Mouse (Mus musculus) layer of hippocampus, adult 2 months (tissue): ENCODE measurements at regions not wholly inside any gene's neighbourhood (a gene's known extent, or its start where the extent isn't known, plus 50 kb on each side); places are given as distances from the start of the nearest gene placed in this dataset.

ENCODE experiments used
- DNase-seq, 2 experiments: peaks; one replicate each; pipeline ENCODE4 v3.0.0; 2022; ENCODE audit warnings: low spot score in 2 of 2
- H3K27ac ChIP-seq: fragments of 200-600 bp; 2 replicates; pipeline ENCODE4 v1.8.1; 2022
- H3K4me3 ChIP-seq: fragments of 200-600 bp; 2 replicates; pipeline ENCODE4 v1.8.1; 2022; ENCODE audit warnings: mild to moderate bottlenecking
- CTCF ChIP-seq: fragments of 200-600 bp; conservative IDR thresholded peaks from 2 replicates; pipeline ENCODE4 v1.8.1; 2022; ENCODE audit warnings: antibody characterized with exemption, mild to moderate bottlenecking, moderate library complexity

DNA sequence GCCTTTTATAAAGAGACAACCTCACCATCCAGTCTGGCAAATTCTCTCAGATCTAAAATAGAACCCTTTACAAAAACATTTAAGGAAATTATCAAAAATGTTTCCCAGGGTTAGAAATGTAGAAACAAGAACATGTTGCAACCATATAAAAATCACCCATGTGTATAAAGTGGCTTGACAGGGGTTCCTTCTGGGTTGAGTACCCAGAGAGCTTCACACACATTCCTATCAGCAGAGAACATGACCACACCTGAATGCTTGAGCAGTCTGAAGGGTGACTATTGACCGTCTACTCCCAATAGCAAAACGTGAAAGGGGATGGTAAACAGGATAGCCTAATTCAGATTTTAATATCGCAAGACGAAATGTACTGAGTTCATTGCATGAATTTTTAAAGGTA is 57.8 kb upstream of the Zfand5 start:
- DNase-seq = no peak
- H3K27ac ChIP-seq = no peak overlapping the region
- no peak overlapping the region for H3K4me3 ChIP-seq
- no peak for TF ChIP-seq CTCF

DNA sequence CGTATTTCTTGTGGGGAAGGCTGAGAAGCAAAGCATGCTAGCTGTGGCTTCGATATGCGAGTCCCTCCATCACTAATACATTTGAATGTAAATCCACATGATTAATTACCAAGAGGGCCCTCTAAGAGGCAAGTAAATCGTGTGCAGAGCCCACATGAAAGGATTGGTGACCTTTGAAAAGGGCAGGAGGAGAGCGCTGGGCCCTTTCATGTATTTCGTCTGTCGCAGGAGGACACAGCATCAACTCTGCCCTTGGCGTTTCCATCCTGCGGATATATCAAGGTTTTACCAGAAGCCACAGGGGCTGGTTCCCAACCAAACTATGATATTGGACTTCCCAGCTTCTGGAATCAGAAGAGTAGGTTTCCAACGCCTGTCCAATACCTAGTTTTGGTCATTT is 78.6 kb upstream of the Zfand5 start:
- Histone ChIP-seq H3K27ac (no peak overlapping the region), H3K4me3 (no peak overlapping the region)
- no peak for TF ChIP-seq CTCF
- DNase-seq = no peak

- no peak for DNase-seq
- H3K4me3 ChIP-seq = no peak overlapping the region
- H3K27ac ChIP-seq = no peak overlapping the region
- TF ChIP-seq CTCF = no peak
These were observed 79.5 kb upstream of the Zfand5 start for GRCm38 (mm10) chr19:21192576-21192975.

DNA sequence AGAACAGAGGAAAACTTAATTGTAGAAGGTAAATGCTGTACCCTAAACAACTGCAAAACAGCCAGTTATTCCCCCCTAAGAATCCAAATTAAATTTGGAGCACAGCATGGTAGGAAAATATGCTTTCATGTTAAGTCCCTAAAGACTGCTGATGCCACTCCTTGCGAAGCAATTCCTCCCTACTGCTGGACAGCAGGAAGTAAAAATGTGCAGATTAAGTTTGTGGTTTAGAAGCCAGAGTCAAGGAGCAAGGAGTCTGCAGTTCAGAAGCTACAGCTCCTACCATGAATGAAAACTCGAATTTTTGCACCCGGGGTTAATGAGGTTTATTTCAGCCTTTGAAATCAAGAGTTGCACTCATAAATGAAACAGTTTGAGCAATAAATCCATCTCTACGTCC is 82.9 kb upstream of the Zfand5 start:
- DNase-seq = no peak
- Histone ChIP-seq H3K27ac (no peak overlapping the region), H3K4me3 (no peak overlapping the region)
- no peak for TF ChIP-seq CTCF

DNA sequence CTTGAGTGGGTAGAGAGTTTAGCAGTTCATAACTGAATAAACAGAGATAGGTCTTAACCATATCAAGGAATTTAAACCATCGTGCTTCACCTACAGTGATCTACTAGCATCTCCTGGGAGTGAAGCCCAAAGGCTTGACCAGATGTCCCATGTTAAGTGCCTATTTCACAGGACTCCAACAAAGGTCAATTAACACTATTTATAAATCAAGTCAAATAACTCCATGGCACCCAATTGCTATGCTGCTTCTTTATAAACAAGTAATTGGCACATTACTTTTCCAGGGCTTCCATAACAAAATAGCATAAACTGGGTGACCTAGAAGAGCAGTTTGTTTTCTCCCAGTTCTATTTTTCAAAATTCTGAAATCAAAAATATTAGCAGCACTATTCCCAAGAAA is 85.4 kb upstream of the Zfand5 start:
- Histone ChIP-seq H3K4me3 (no peak overlapping the region), H3K27ac (no peak overlapping the region)
- TF ChIP-seq CTCF = no peak
- DNase-seq = no peak

DNA sequence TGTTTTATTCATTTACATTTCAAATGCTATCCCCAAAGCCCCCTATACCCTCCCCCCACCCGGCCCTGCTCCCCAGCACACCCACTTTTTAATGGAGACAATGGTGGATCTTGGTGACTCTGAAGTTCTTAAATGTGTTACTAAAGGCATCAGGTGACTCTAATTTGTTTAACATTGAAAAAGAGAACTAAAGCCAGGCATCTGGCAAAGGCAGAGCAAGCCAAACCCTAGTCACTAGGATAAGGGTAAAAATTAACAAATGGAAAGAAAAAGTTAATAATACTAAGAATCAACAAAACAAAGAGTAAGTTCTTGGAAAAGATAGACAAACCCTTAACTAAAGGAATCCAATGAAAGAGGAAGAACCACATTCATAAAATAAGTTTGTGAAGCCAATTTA is 86.1 kb upstream of the Zfand5 start:
- Histone ChIP-seq H3K27ac (no peak overlapping the region), H3K4me3 (no peak overlapping the region)
- TF ChIP-seq CTCF = no peak
- DNase-seq = no peak

DNA sequence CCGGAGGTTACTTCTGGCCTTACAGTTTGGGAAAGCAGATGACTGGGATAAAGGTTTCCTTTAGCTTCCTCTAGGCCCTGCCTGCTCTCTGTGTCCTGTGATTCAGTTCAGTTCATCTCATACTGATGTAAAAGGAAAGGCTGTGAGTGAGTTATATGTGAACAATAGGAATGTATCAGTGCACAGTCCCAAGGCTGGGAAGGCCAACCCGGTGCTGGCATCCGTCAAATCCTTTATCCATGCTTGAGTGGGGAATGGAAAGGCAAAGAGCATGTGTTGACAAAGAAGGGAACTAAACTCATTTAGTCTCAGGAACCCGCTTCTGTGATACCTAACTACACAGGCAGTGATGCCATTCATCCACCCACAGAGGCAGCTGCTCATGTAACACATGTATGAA is 89.0 kb upstream of the Zfand5 start:
- no peak for TF ChIP-seq CTCF
- no peak overlapping the region for H3K4me3 ChIP-seq
- no peak for DNase-seq
- H3K27ac ChIP-seq = no peak overlapping the region

- no peak for TF ChIP-seq CTCF
- DNase-seq = no peak
- Histone ChIP-seq H3K4me3 (no peak overlapping the region), H3K27ac (no peak overlapping the region)
These were observed 92.2 kb upstream of the Zfand5 start for GRCm38 (mm10) chr19:21179886-21180285.

DNA sequence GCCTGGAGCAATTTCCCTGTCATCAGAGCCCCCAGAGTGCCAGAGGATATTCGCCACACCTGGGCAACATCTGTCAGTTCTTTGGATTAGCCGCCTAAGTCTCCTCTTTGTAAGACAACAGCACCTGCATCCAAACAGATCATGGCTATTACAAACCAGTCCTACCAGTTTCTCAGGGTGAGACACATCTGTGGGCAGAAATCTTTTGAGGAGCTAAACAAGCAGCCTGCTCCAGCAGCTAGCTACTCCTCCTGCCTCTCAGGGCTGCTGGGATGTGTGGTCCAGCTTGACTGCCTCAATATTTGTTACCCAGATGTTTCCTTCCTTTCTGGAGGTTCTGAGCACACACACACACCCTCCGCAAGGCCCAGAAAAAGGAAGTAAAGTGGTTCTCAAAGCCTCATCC is 96.6 kb upstream of the Zfand5 start:
- Histone ChIP-seq H3K27ac (no peak overlapping the region), H3K4me3 (no peak overlapping the region)
- DNase-seq = no peak
- TF ChIP-seq CTCF = no peak

DNA sequence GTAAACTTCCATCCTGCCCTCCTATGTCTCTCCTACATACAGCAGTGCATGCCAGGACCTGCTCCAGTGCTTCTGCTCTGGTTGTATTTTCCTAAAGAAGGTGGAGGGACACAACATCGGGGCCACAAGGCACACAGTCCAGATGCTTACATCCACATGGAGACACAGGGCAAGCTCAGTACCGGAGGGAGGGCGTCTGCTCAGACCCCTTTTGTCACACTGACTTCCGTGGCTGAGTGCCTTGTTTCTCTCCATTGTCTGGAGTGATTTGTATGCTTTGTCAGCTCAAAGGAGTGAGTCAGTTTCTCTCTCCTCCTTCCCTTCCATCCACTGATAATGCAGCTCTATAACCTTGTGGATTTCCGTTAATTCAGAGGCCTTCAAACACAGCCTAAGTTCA is 97.4 kb upstream of the Zfand5 start:
- Histone ChIP-seq H3K4me3 (no peak overlapping the region), H3K27ac (no peak overlapping the region)
- no peak for TF ChIP-seq CTCF
- DNase-seq = no peak

DNA sequence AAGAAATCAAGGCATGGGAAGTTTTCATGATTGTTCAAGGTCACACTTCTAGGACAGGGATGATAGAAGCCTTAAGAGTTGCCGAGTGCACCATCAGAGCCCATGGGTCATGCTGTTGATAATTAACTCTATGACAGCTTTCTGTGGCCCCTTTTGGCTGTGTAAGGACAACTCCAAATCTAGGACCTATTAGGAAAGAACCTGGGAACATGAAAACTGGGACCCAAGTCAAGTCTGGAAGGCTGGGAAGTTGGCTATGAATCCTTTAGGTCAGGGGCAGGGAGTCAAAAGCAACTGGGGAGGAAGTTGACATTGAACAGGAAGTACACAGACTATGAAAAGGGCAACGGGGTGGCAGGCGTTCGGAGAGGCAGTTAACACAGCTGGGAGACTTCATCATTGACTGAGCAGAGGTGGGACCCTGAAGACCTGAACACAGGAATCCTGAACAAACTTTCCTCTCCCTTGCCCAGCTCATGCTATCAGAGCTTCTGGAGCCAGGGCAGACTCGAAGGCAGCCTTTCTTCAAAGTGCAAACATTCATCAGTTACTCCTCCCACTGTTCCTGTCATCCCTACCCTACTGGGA is 98.1 kb upstream of the Zfand5 start:
- TF ChIP-seq CTCF = no peak
- Histone ChIP-seq H3K4me3 (no peak overlapping the region), H3K27ac (no peak overlapping the region)
- DNase-seq = no peak

GRCm38 (mm10) chr19:21171191-21171590 is 100.9 kb upstream of the Zfand5 start:
- TF ChIP-seq CTCF = no peak
- Histone ChIP-seq H3K4me3 (no peak overlapping the region), H3K27ac (no peak overlapping the region)
- DNase-seq = no peak

DNA sequence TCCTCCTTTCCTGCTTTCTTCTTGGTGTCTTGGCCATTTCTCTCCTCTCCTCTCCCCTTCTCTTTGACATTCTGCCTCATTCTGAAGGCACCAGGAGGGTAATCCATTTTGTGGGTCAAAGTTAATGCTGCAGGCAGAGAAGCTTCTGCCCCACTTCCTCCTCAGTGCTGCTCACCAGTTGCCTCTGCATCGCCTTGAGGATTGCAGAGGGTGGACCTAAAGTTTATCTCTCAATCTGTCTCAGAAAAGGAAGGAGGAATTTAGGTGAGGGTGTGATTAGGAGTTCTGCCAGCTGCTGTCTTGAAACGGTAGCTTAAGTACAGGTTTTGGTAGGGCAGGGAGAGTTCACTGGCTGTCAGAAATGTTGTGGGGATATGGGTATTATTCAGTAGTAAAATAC is 101.3 kb upstream of the Zfand5 start:
- Histone ChIP-seq H3K4me3 (no peak overlapping the region), H3K27ac (no peak overlapping the region)
- no peak for DNase-seq
- no peak for TF ChIP-seq CTCF

- no peak for DNase-seq
- Histone ChIP-seq H3K4me3 (no peak overlapping the region), H3K27ac (no peak overlapping the region)
- no peak for TF ChIP-seq CTCF
These were observed 105.1 kb upstream of the Zfand5 start for GRCm38 (mm10) chr19:21166939-21167338.

- H3K4me3 ChIP-seq = no peak overlapping the region
- H3K27ac ChIP-seq = no peak overlapping the region
- DNase-seq = no peak
- no peak for TF ChIP-seq CTCF
These were observed 105.6 kb upstream of the Zfand5 start for GRCm38 (mm10) chr19:21166465-21166860.
